Mouse (Mus musculus) liver, embryonic 11.5 days (tissue): ENCODE results near the gene Timm22. TPM values are rescaled to one million over a fixed set of nuclear protein-coding genes. Genes with fewer than 3 reads are reported as not detected.

Experiments used
- ATAC-seq: fragments of 200-750 bp; cut with Nextera tagmentation; replicated peaks from 2 replicates; pipeline ENCODE4 v1.8.0; 2017; ENCODE audit warnings: moderate number of reproducible peaks, mild to moderate bottlenecking, moderate TSS enrichment, moderate library complexity; ENCODE audit not compliant: low FRiP score
- DNase-seq: peaks from one replicate; pipeline ENCODE4 v3.0.0-alpha.2; 2017; ENCODE audit warnings: low spot score
- H3K27ac ChIP-seq: fragments of 300-500 bp; sonication (generic); 2 replicates; pipeline ENCODE4 v1.5.1; 2014; ENCODE audit warnings: mild to moderate bottlenecking, low read depth, low read length, control low read depth
- H3K27me3 ChIP-seq: fragments of 300-500 bp; sonication (generic); replicated peaks from 2 replicates; pipeline ENCODE4 v1.6.1; 2014; ENCODE audit warnings: low read length, mixed read lengths; ENCODE audit not compliant: control insufficient read depth, insufficient read depth
- H3K36me3 ChIP-seq: fragments of 300-500 bp; sonication (generic); 2 replicates; pipeline ENCODE4 v1.6.1; 2014; ENCODE audit warnings: mild to moderate bottlenecking, low read length, moderate library complexity, mixed read lengths; ENCODE audit not compliant: control insufficient read depth, insufficient read depth
- H3K4me1 ChIP-seq: fragments of 300-500 bp; sonication (generic); replicated peaks from 2 replicates; pipeline ENCODE4 v1.6.1; 2014; ENCODE audit warnings: low read length, mixed read lengths; ENCODE audit not compliant: control insufficient read depth, insufficient read depth
- H3K4me2 ChIP-seq: fragments of 300-500 bp; sonication (generic); 2 replicates; pipeline ENCODE4 v1.6.1; 2014; ENCODE audit warnings: mild to moderate bottlenecking, control low read depth, moderate library complexity
- H3K4me3 ChIP-seq: fragments of 300-500 bp; sonication (generic); 2 replicates; pipeline ENCODE4 v1.5.1; 2014; ENCODE audit warnings: low read depth, low read length, control low read depth
- H3K9ac ChIP-seq: fragments of 300-500 bp; sonication (generic); 2 replicates; pipeline ENCODE4 v1.6.1; 2014; ENCODE audit warnings: low read depth, low read length, control low read depth
- H3K9me3 ChIP-seq: fragments of 300-500 bp; sonication (generic); 2 replicates; pipeline ENCODE4 v1.6.1; 2016; ENCODE audit warnings: low read length, inconsistent platforms, mixed read lengths; ENCODE audit not compliant: control insufficient read depth
- WGBS: fragments of 180-500 bp; shearing (Covaris S2); extraction: QIAGEN DNeasy Blood & Tissue Kit; methylation state at CpG from one replicate; pipeline ENCODE4 v1.1.7; 2014; 5-methylcytosine and 5-hydroxymethylcytosine counted together
- polyA plus RNA-seq: library from polyadenylated mRNA; unstranded; fragments of >200 nt; fragmentation: Nextera tagmentation; extraction: Ambion mirVana; gene quantifications from 2 replicates; pipeline ENCODE4 v1.2.1, GENCODE M21; 2014

The Timm22 gene
- polyA plus RNA-seq, 1 experiment from 2014 or later = 91.2 TPM

DNA sequence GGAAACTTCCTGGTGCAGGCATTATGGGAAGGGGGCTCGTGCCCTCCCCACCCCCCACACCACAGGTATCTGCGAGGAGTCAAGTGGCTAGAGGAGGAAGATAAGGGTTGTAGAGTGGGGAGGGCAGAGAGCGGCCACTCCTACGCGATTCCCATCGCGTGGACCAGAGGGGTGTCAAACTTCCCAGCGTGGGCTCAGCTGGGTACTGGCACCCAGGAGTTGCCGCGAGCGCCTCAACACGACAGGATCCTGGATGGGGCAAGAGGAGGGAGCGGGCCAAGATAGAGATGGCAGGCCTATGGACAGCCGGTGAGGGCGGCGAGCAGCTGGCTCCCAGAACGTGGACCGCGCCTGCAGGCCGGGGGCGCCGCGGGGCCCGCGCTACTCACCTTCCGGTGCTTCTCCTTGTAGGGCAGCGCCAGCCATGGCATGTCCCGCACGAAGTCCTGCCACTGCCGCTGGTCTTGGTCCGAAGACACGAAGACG, 8.4 kb upstream of the Timm22 start:
- peak; percentile 67 for ATAC-seq
- no peaks in the 10 kb centered on the region; the same call in 1 of the 2 replicates for H3K27me3 ChIP-seq
- peaks cover 11% of the 10 kb centered on the region for H3K4me1 ChIP-seq
- peak overlapping the region; percentile 100 for H3K4me2 ChIP-seq
- peak overlapping the region; percentile 58; the same call in 1 of the 2 replicates for H3K27ac ChIP-seq
- no peaks in the 10 kb centered on the region for H3K9me3 ChIP-seq
- WGBS = under 1% methylated on average over 30 of the region's 33 CpGs
- no peaks in the 10 kb centered on the region for H3K36me3 ChIP-seq
- peak overlapping the region; percentile 83 for H3K4me3 ChIP-seq
- no peak for DNase-seq
- H3K9ac ChIP-seq = peak overlapping the region; percentile 72

DNA sequence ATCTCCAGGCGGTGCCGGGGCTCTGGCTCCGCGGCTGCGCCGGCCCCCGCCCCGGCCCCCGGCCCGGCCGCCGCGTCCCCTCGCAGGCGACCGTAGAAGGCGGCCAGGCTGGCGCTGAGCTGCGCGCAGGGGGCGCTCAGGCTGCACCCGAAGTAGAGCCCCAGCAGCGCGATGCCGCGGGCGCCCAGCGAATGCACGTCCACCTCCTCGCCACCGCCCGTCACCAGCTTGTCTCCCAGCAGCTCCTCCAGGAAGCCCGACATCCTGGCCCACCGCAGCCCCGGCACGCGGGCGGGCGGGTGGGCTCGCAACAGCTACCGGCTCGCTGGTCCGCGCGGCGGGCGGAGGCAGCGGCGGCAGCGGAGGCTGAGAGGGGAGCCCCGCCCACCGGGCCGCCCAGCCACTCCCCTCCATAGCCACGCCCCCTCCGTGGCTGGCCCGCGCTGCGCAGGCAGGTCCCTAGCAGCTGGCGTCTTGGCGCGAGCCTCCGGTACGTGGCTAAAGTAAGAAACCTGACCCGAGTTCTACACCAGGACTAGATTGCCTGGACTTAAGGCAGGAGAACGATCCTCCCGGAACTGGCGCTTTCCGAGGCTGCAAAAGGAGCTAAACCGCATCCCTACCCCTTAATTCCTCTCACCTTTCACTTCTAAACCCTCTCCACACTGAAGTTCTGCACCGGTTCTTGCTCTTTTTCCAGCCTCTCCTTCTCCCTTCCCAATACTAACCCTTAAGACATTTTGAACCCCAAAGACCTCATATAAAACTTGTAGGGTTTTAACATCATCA, 7.8 kb upstream of the Timm22 start, which contains the start of gene Nxn:
TSS of gene Nxn (minus strand) at position 343 of the 789 bp plus-strand sequence.
- peak within 1 kb of the TSS; percentile 83 for H3K4me3 ChIP-seq
- under 1% methylated on average over 59 of the region's 70 CpGs for WGBS
- H3K4me2 ChIP-seq = peak within 1 kb of the TSS; percentile 100
- ATAC-seq = peak; percentile 93
- H3K27ac ChIP-seq = peak within 1 kb of the TSS; percentile 58; the same call in 1 of the 2 replicates
- H3K4me1 ChIP-seq = peaks cover 11% of the 10 kb centered on the region
- H3K9ac ChIP-seq = peak within 1 kb of the TSS; percentile 72
- DNase-seq = peak; percentile 92
- H3K27me3 ChIP-seq = no peaks in the 10 kb centered on the region; the same call in 1 of the 2 replicates
- no peaks in the 10 kb centered on the region for H3K9me3 ChIP-seq
- H3K36me3 ChIP-seq = no peaks in the 10 kb centered on the region

DNA sequence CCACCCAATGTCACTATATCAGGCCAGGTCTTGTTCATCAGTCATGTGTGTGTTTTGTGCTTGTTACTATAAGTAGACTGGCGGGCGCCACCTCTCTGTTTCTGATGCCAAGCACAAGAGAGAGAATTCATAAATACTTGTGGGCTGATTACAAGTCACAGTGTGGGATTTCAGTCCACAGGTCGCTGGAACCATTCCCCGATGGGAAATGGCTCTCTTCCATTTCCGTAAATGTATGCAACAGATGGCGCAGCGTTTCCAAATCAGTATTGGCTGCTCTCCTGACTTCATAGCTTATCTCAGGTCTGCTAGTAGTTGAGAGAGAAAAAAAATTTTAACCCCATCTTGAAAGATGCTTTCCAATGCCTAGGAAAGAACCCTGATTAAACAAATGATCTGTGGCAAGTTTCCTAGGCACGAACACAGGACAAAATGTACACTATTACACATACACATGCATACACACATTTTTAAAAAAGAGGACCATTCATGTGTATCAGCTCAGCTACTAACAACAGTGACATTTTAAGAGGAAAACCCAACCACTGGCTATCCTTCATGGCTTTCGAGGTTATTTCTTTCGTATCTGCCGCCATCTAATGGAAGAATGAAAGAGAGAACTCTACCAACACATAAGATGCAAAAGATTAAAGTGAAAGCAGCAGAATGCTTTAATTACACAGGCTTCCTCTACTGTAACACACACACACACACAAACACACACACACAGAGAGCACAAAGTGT, 7.0 kb upstream of the Timm22 start:
- 13% methylated on average over 11 of the region's 11 CpGs for WGBS
- Histone ChIP-seq H3K27ac (no peak overlapping the region), H3K4me1 (peaks cover 11% of the 10 kb centered on the region), H3K4me3 (peak overlapping the region; percentile 83), H3K27me3 (no peaks in the 10 kb centered on the region; the same call in 1 of the 2 replicates), H3K4me2 (peak overlapping the region; percentile 100), H3K36me3 (no peaks in the 10 kb centered on the region), H3K9me3 (no peaks in the 10 kb centered on the region), H3K9ac (peak overlapping the region; percentile 57)
- DNase-seq = no peak
- peak; percentile 22; the same call in 1 of the 2 replicates for ATAC-seq

DNA sequence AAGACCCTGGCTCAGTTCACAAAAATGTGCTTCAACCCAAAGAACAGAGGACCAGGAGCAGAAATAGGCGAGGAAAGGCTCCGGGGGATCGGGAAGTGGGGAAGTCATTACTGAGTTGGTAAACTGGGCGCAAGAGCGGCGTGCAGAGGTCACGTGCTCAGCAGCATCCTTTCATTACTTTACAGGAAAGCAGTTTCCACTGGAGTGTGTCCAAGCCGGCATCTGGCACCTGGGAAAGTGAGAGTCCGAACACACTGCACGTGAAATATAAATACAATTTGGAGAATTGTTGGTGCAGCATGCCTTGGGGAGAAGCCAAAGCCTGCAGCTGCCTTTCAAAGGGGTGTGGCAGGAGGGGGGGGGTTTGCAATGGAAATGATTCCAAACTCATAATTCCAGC, 5.4 kb upstream of the Timm22 start:
- WGBS = 74% methylated on average over 10 of the region's 10 CpGs
- Histone ChIP-seq H3K4me1 (peaks cover 11% of the 10 kb centered on the region), H3K4me2 (no peak overlapping the region), H3K9ac (no peak overlapping the region), H3K27ac (no peak overlapping the region), H3K9me3 (no peaks in the 10 kb centered on the region), H3K4me3 (no peak overlapping the region), H3K27me3 (no peaks in the 10 kb centered on the region; the same call in 1 of the 2 replicates), H3K36me3 (no peaks in the 10 kb centered on the region)
- DNase-seq (no peak), ATAC-seq (no peak)

DNA sequence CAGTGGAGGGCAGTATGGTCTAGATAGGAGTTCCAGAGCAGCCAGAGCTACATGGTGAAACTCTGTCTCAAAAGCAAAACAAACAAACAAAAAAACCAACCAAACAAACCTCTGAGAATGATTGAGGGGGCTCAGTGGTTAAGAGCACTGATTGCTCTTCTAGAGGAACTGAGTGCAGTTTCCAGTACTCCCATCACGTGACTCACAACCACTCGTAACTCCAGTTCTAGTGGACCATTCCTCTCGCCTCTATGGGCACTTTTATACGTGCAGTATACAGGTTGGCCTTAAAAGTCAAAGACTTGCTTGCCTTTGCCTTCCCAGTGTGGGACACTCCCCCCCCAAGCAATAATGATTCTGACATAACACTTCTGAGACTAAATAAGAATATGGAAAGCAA, 1.6 kb upstream of the Timm22 start:
- 68% methylated on average over 4 of the region's 4 CpGs for WGBS
- H3K27me3 ChIP-seq = no peaks in the 10 kb centered on the region
- no peak overlapping the region for H3K4me2 ChIP-seq
- H3K9me3 ChIP-seq = no peaks in the 10 kb centered on the region
- H3K27ac ChIP-seq = no peak overlapping the region
- ATAC-seq (no peak), DNase-seq (no peak)
- peaks cover 4% of the 10 kb centered on the region for H3K4me1 ChIP-seq
- no peaks in the 10 kb centered on the region for H3K36me3 ChIP-seq
- no peak overlapping the region for H3K9ac ChIP-seq
- H3K4me3 ChIP-seq = no peak overlapping the region

DNA sequence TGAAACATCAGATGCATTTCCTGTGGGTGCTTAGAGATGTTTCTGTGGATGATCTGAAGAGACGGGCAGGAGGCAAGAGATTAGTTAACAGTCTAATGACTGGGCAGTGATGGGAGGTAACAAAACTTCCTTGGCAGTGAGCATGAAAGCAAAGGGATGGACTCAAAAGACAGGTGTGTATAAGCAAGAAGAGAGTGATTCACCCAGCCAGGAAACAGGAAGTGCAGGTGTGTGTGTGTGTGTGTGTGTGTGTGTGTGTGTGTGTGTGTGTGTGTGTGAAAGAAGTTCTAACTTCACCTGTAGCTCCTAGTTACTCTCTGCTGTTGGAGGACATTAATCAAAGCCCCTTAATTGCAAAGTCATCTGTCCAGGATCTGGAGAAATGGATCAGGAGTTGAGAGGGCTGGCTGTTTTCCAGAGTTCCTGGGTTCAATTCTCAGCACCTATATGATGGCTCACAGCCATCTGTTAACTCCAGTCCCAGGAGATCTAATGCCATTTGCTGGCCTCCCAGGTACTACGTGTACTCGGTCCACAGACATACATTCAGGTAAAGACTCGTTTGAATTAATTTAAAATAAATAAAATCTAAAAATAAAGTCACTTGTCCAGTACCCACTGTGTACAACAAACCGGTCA, 1.0 kb upstream of the Timm22 start:
- Histone ChIP-seq H3K36me3 (no peaks in the 10 kb centered on the region), H3K4me1 (peaks cover 4% of the 10 kb centered on the region), H3K27me3 (no peaks in the 10 kb centered on the region), H3K9me3 (no peaks in the 10 kb centered on the region), H3K4me2 (no peak overlapping the region), H3K27ac (no peak overlapping the region), H3K9ac (no peak overlapping the region), H3K4me3 (no peak overlapping the region)
- WGBS = 75% methylated on average over 5 of the region's 5 CpGs
- DNase-seq = no peak
- no peak for ATAC-seq

DNA sequence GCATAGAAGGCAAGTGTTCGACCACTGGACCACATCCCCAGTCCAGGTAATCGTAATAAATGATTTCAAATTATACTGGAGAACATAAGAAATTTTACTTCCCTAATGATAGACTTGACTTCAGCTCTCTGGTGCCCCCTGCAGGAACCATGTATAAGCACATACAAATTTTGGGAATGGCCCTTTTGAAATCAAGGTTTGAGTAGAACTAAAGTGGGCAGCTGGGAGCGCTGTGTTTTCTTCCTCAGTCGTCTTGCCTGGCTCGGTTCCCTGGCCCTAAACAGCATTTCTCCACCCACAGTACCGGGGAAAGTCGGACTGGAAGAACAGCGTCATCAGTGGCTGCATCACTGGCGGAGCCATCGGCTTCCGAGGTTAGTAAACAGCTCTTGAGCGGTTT, 4.1 kb downstream of the Timm22 start:
- DNase-seq (peak; percentile 45), ATAC-seq (no peak)
- Histone ChIP-seq H3K4me1 (peaks cover 4% of the 10 kb centered on the region), H3K4me3 (no peak overlapping the region), H3K27me3 (no peaks in the 10 kb centered on the region), H3K27ac (no peak overlapping the region), H3K4me2 (no peak overlapping the region), H3K9me3 (no peaks in the 10 kb centered on the region), H3K36me3 (peaks cover 9% of the 10 kb centered on the region), H3K9ac (no peak overlapping the region)
- 67% methylated on average over 12 of the region's 12 CpGs for WGBS

DNA sequence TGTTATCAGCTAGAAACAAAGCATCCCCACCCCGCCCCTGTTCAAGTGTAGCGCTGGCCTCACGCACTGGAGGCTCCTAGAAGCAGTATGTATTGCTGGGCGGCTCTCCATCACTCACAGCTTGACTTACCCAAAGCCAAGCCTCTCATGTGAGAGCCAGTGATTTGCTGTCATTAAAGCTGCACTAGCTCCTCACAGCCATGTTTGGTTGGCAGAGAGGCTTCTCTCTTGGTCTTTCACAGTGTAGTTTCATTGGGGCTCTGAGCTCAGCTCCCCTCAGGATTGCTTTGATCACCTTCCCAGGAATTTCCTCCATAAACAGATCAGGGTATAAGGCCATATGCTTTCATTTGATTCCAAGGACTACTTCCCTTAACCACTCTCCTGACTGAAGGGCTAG, 6.5 kb downstream of the Timm22 start:
- H3K9me3 ChIP-seq = no peaks in the 10 kb centered on the region
- no peak overlapping the region for H3K4me3 ChIP-seq
- no peaks in the 10 kb centered on the region for H3K27me3 ChIP-seq
- ATAC-seq (no peak), DNase-seq (no peak)
- H3K36me3 ChIP-seq = peaks cover 11% of the 10 kb centered on the region
- H3K27ac ChIP-seq = no peak overlapping the region
- no peaks in the 10 kb centered on the region; the same call in 1 of the 2 replicates for H3K4me1 ChIP-seq
- H3K9ac ChIP-seq = no peak overlapping the region
- no peak overlapping the region for H3K4me2 ChIP-seq
- 75% methylated on average over 4 of the region's 4 CpGs for WGBS
